Mouse (Mus musculus): Measurements from ENCODE around the gene Prom1.

DNA sequence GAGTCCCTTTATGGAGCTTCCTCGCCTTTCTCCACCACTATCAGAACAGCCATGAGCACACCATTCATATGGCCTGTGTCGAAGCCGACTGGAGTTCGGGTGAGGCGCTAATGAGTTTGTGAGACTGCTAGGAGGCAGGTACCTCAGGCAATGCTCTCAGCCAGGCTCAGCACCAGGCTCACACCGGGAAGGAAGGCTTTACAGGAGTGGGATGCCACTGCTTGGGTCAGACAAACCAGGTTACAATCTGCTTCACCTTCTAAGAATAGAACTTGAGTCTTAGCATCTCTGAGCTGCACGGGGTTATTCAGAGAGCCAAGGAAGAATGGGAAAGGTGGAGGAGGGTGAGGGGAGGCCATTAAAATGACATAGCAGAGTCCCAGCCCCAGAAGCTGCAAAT is 16.0 kb downstream of the Prom1 start:
- no peak for TF ChIP-seq ZC3H11A (IDR thresholded peaks at IDR 0.05; ENCODE audit: borderline replicate concordance, low read depth, low read length)
- TF ChIP-seq MAFK (IDR thresholded peaks at IDR 0.05; ENCODE audit: insufficient read depth, low read depth, low read length) = no peak

All from ES-E14 (cell line).